Mouse (Mus musculus): ENCODE data around the gene Atp6v0e.

Gene Atp6v0e

DNA sequence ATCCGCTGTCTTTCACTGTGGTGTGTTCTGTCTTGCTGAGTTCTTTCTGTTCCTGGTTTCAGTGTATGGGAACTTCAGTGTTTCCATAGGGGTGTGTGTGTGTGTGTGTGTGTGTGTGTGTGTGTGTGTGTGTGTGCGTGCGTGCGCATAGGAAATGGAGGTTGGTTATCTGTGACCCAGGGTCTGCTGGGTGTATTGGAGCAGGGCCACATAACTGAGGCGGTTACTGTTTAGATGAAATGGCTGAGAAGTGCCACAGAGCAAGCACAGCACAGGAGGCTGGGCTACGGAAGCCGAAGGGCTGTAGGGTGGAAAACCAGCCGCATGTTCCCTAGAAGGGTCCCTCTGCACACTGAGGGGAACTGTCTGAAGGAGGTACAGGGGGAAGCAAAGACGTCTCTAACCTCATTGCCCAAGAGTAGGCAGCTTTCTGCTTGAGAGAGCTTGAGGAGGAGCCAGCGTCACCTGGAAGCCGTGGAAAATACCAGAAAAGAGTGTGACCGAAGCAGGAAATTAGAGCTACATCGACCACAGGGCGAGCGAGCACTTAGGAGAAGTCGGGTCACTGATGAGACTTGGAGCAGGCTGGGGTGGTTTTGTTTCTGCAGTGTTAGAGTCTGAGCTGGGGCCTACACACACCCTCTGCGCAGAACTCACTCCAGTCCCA is 23.4 kb downstream of the Atp6v0e start:
- DNase-seq (ENCODE audit: extremely low spot score), result no peak

DNA sequence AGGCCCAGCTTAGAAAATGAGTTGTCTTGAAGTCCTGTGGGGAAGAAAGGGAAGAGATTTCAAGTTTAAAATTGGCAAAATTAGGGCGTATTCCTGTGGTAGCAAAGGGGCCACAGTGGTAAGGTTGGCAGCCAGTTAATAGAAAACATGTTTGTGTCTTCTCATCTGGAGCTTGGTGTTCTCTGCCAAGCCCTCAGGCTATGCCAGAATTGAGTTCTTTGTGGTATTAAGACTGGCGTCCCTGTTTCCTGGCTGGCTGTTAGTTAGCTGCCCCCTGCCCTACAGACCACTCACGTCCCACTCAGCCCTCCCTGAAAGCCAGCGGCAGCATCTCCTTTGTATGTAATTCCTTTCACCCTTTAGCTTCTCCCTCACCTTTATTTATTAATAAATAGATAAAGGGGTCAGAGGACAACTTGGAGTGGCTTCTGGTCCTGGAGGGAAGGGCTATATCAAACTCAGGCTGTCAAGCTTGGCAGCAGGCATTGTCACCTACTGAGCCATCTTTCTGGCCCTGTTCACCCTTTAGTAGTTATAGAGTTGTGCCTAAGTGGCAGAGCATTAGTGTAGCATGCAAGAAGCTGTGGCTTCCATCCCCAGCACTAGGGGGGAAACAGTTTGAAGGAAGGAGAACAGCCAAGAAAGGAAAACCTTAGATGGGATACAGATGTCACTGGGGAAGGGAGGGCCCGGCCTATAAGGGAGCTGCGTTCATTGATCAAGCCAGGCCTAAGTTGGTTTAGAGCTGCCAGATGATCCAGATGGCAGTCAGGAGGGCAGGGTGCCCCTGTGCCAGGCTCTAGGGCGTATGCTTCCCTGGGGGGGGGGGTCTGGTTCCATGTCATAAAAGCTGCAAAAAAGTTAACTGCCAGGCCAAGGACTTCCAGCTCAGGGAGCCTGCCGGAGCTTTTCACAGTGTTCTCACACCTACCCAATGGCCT is 26.0 kb downstream of the Atp6v0e start:
- no peak for DNase-seq (ENCODE audit: extremely low spot score)

DNA sequence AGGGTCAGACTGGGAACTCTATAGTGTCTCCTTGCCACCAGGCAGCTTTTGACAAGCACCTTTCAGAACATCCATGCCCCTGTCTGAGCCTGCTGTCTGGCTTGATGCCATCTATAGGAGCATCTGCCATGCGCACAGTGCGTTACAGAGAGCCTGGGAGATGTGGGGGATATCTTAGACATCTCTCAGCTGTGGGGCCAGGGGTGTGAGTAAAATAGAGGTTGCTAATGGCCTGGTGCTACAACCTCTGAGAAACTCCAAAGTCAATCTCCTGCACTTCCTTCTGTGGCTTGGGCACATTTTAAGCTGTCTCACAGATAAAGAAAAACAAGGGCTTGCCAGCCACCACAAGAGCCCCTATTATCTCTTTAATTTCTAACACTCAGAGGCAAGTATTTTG is 26.8 kb downstream of the Atp6v0e start:
- no peak for DNase-seq (ENCODE audit: extremely low spot score)

- DNase-seq (ENCODE audit: extremely low spot score), result no peak
Measured at GRCm38 (mm10) chr17:26690236-26690635, 27.2 kb downstream of the Atp6v0e start.

GRCm38 (mm10) chr17:26691110-26691509 is 28.1 kb downstream of the Atp6v0e start:
- no peak for DNase-seq (ENCODE audit: extremely low spot score)

- DNase-seq (ENCODE audit: extremely low spot score), result no peak
Measured at GRCm38 (mm10) chr17:26693424-26693823, 30.4 kb downstream of the Atp6v0e start.

- no peak for DNase-seq (ENCODE audit: extremely low spot score)
Measured at GRCm38 (mm10) chr17:26694171-26694570, 31.1 kb downstream of the Atp6v0e start.

DNA sequence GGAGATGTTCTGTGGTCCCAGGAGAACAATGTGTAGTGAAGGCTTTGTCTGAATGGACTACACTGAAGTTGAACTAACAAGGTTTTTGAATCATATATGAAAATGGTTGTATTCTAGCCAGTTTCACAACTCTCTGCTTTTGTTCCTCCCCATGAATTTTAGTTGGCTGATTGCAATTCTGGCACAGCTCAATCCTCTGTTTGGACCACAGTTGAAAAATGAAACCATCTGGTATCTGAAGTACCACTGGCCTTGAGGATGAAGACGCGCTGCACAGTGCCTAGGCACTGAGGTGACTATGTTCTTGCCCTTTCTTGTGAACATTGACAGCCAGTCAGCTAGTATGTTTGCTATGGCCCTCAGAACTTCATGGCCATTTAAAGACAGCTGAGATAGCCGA is 32.2 kb downstream of the Atp6v0e start:
- DNase-seq (ENCODE audit: extremely low spot score), result no peak

DNA sequence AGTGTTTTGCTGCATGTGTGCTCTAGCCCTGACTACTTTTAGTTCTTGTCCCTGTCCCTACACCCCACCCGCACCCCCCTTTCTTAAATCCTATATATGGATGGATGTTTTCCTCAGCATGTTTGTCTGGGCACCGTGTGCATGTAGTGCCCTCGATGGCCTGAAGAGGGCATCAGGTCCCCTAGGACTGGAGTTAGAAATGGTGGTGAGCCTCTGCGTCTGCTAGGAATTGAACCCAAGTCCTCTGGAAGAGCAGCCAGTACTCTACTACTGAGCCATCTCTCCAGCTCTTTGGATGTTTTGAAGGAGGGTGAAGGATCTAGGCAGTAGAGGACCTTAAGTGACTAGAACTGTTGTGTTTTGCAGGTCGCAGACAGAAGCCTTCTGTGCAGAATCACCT is 35.8 kb downstream of the Atp6v0e start:
- DNase-seq (ENCODE audit: extremely low spot score), result no peak

DNA sequence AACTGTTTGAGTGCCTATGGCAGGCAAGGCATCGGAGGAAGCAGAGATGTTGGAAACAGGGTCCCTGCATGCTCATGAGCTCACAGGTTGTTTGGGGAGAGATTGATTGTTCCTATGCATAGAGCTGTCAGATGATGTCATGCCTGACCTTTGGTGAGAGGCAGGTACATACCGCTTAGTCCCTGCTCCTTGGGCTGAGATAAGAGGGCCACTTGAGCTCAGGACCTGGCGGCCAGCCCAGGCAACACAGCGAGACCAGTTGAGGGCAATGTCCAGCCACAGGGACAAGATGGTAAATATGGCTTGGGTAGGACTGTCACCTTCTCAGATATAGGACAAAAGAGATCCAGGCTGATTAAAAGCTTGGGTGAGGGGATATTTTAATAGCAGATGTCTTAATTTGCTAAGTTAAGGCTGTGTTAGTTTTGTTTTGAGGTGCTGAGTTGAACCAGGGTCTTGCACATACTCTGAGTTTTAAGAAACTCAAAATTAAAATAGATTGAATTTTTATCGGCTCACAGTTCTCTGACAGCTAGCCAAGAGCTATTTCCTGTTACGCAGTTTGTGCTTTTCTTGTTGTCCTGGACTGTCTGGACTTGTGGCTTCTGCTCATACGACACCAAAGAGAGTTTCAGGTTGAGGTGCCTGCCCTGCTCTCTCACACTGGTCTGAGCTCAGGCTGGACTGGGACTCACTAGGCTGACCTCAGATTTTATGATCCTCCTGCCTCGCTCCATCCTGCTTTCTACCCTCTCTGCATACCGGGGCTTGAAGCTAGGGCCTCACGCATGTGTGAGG is 37.0 kb downstream of the Atp6v0e start:
- DNase-seq (ENCODE audit: extremely low spot score), result no peak

DNA sequence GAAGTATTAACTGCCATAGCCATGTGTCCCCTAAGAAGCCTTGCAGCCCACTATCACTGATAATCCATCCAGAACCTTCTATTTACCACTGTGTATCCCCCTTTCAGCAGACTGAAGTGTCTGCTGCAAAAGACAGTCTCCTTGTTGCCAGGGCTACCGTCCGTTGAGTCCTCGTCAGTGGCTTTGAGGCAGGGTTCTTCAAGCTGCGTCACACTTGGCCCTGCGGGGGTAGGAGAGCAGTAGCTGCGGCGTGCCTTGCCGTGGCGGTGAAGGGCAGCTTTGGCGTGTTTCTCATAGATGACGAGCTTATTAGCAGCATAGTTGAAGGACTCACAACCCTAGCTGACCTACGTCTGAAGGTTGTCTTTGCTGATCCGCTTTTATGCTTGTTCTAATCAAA is 38.5 kb downstream of the Atp6v0e start:
- DNase-seq (ENCODE audit: extremely low spot score), result no peak

DNA sequence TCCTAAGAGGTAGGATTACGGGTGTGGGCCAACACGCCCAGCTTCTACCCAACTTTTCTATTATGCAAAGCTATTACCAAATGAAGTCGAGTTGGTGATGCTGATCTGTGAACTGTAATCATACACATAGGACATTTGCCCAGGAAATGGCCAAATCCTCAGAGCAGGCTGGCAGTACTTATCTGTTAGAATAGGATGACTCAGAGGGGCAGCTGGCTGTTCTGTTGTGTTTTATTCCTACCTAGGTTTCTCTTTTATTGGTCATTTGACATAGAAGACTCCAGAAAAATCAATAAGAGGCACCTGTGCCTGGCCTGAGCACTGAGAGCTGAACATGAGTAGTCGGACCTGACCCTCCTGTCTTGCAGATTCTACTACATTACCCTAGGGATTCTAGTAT is 39.6 kb downstream of the Atp6v0e start:
- DNase-seq (ENCODE audit: extremely low spot score), result no peak

DNA sequence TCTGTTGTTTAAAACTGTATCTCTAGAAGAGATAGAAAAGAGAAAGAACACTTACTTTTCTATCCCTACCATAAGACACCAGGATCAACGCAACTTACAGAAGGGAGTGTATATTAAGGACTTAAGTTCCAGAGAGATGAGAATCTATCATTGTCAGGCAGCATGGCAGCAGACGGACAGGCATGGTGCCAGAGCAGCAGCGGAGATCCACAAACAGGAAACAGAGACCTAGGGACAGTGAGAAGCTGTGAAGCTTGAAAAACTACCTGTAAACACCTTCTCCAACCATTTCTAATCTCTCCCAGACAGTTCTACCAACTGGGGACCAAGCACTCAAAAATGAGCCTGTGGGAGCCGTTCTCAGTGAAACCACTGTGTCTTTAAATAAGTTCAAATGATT is 40.6 kb downstream of the Atp6v0e start:
- DNase-seq (ENCODE audit: extremely low spot score), result no peak

GRCm38 (mm10) chr17:26705463-26706359 is 42.7 kb downstream of the Atp6v0e start:
- DNase-seq (ENCODE audit: extremely low spot score), result no peak

- DNase-seq (ENCODE audit: extremely low spot score), result no peak
Measured at GRCm38 (mm10) chr17:26707066-26707465, 44.0 kb downstream of the Atp6v0e start.

- no peak for DNase-seq (ENCODE audit: extremely low spot score)
Measured at GRCm38 (mm10) chr17:26708499-26708898, 45.5 kb downstream of the Atp6v0e start.

DNA sequence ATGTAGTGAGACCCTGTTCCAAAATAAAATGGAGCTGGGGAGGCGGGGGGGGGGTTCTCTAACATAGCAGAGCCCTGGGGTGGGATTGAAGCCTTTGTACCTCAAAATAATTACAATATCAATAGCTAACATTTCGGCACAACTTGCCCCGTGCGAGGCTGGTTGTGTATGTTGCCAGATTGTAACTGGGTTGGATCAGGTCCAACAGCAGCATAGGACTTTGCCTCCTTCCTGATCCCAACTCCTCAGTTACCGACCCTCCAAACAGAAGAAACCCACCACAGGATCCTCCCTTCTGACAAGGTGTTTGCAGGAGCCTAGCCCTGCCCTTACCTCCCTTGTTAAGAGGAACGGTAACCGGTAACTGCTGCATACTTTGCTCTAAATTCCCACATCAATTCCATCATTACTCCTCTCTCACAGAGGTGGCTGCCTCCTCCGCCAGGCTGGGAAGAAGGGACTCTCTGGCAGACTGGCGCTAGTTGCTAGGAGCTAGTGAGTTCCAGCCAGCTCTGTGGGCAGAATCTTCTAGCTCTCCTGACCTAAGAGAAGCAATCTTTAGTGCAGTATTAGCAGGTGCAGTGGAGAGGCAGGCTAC is 46.1 kb downstream of the Atp6v0e start:
- DNase-seq (ENCODE audit: extremely low spot score), result no peak

GRCm38 (mm10) chr17:26710049-26710448 is 47.0 kb downstream of the Atp6v0e start:
- DNase-seq (ENCODE audit: extremely low spot score), result no peak

DNA sequence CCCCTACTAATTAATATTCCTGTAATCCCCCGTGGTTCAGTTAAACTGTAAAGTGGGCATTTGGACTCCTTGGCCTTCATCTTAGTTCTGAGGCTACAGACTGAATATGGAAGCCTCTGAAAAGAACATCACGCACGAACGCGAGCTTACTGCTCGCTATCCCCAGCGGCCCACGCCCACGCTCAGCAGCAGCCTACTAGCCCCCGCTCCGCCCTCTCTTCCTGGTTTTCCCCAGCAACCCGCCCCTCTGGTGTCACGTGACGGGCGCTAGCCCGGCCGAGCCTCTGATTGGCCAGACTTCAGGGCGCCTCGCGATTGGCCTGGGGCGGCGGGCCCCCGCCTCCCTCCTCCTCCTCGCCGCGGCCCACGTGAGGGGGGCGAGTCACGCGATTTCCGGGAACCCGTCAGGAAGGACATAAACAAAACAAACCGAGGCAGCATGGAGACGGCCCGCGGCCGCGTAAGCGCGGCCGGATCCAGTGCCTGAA is 52.3 kb downstream of the Atp6v0e start, which contains the start of gene Crebrf:
TSS of gene Crebrf (plus strand) at position 380 of the 488 bp plus-strand sequence.
- DNase-seq (ENCODE audit: extremely low spot score), result peak; percentile 97

DNA sequence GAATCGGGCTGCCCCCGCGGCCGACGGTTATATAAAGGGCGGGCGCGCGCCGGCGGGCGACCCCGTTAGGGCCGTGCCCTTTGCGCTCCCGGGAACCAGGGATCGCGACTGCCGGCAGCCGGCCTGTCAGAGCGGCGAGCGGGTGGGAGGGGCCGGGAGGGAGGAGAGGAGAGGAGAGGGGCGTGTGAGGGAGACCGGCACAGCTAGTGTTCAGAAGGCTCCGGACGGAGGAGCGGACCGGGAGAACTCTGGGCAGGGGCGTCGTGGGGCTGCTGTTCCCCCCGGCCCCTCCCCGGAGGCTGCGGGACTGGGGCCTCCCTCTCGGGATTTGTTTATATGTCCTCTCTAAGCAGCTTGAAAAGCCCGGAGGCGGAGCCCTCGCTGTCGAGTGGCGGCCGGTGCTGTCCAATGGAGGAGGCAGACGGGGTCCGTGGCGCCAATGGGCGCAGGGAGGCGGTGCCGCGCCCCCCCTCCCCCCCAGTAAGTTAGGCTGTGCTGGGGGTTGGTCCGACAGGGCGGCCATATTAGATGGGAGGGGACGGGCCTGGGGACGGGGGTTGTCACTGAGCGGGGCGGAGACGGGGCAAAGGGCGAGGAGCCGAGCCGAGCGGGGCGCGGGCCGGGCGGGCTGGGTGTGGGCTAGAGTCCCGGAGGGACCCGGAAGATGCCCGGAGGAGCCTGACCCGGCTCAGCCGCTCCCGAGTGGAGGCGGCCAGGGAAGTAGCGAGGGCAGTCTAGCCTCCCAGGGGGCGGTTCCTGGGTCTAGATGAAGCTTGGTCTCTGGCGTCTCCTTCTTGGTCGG is 53.1 kb downstream of the Atp6v0e start:
- peak; percentile 99 for DNase-seq (ENCODE audit: extremely low spot score)

Measured in embryo, embryonic 9.5 days (tissue).